Mouse (Mus musculus) embryonic facial prominence, embryonic 13.5 days (tissue): ENCODE results near the gene Zfp729b. TPM values are rescaled to one million over a fixed set of nuclear protein-coding genes. Genes with fewer than 3 reads are reported as not detected.

Experiments used
- polyA plus RNA-seq: library from polyadenylated mRNA; unstranded; fragments of >200 nt; fragmentation: Nextera tagmentation; extraction: Ambion mirVana; gene quantifications from 2 replicates; pipeline ENCODE4 v1.2.1, GENCODE M21; 2015

Zfp729b gene
- polyA plus RNA-seq, 1 experiment from 2014 or later: 4.7 TPM

Other genes with a start within 250 kb of the Zfp729b start
- not detected in 2 replicates for gene Gm28044, start 249.2 kb downstream of the Zfp729b start, polyA plus RNA-seq
- gene Zfp953, start 249.1 kb downstream of the Zfp729b start, polyA plus RNA-seq: 1.0 TPM in 2 replicates
- 0.39 TPM in 1 of 2 replicates, not detected in the other for gene Gm28041, start 234.0 kb downstream of the Zfp729b start, polyA plus RNA-seq
- gene Zfp456, start 233.9 kb downstream of the Zfp729b start, polyA plus RNA-seq: 1.3 and 1.6 TPM in 2 replicates
- gene Zfp429, start 209.9 kb downstream of the Zfp729b start, polyA plus RNA-seq: 7.0 and 7.8 TPM in 2 replicates
- gene Zfp459, start 188.3 kb downstream of the Zfp729b start, polyA plus RNA-seq: 1.2 and 1.6 TPM in 2 replicates
- 10.4 and 12.8 TPM in 2 replicates for gene Zfp874a, start 158.1 kb downstream of the Zfp729b start, polyA plus RNA-seq
- 3.8 and 5.2 TPM in 2 replicates for gene Zfp874b, start 125.4 kb downstream of the Zfp729b start, polyA plus RNA-seq
- 19.5 and 21.9 TPM in 2 replicates for gene Zfp58, start 109.2 kb downstream of the Zfp729b start, polyA plus RNA-seq
- gene Gm26965, start 83.6 kb downstream of the Zfp729b start, polyA plus RNA-seq: not detected in 2 replicates
- gene Zfp87, start 83.5 kb downstream of the Zfp729b start, polyA plus RNA-seq: 23.9 and 25.1 TPM in 2 replicates
- 13.7 and 16.7 TPM in 2 replicates for gene Zfp748, start 55.9 kb downstream of the Zfp729b start, polyA plus RNA-seq
- gene Gm49345, start 28.1 kb upstream of the Zfp729b start, polyA plus RNA-seq: not detected in 2 replicates
- gene Zfp729a, start 28.1 kb upstream of the Zfp729b start, polyA plus RNA-seq: 3.0 and 3.5 TPM in 2 replicates
- gene Zfp738, start 77.4 kb upstream of the Zfp729b start, polyA plus RNA-seq: 15.6 and 16.5 TPM in 2 replicates
- 7.7 and 8.6 TPM in 2 replicates for gene Zfp65, start 119.5 kb upstream of the Zfp729b start, polyA plus RNA-seq
- gene Zfp85, start 145.5 kb upstream of the Zfp729b start, polyA plus RNA-seq: 6.0 and 6.4 TPM in 2 replicates
- gene Zfp493, start 170.0 kb upstream of the Zfp729b start, polyA plus RNA-seq: 2.4 and 2.9 TPM in 2 replicates
- 9.5 and 10.1 TPM in 2 replicates for gene Zfp273, start 204.0 kb upstream of the Zfp729b start, polyA plus RNA-seq
- gene Gm10037, start 221.4 kb upstream of the Zfp729b start, polyA plus RNA-seq: 4.1 and 6.0 TPM in 2 replicates